Mouse (Mus musculus): ENCODE measurements around the gene Lipt1.

GRCm38 (mm10) chr1:37891400-37891799 lies 19.9 kb downstream of the Lipt1 start:
- TF ChIP-seq CTCF (conservative IDR thresholded peaks at IDR 0.05; ENCODE audit: low read length) (peak; percentile 7; the same call in 1 of the 2 replicates), POU5F1 (IDR thresholded peaks at IDR 0.05; ENCODE audit: borderline replicate concordance, low read length) (no peak)

Measured in E14TG2a.4 (cell line).